Mouse (Mus musculus): Measurements from ENCODE around the gene Aldh3a2.
"Not testable (repeated sequence)": the region's sequence is repeated elsewhere in the genome, so short reads cannot be mapped to it uniquely, and the experiment has no call there.

Gene Aldh3a2

GRCm38 (mm10) chr11:61175778-61176177, 91.5 kb downstream of the Aldh3a2 start:
- in situ Hi-C loops (cut with MboI, MseI), result no loop called here

- in situ Hi-C loops (cut with MboI, MseI), result no loop called here
Observed at GRCm38 (mm10) chr11:61174821-61175658, 92.2 kb downstream of the Aldh3a2 start, which contains the start of gene Usp22. Gene Usp22 (minus strand): TSS chr11:61175055.

- in situ Hi-C loops (cut with MboI, MseI), result no loop called here
Observed at GRCm38 (mm10) chr11:61174291-61174820, 92.9 kb downstream of the Aldh3a2 start.

- in situ Hi-C loops (cut with MboI, MseI), result not testable (repeated sequence)
Observed at GRCm38 (mm10) chr11:61173477-61173876, 93.8 kb downstream of the Aldh3a2 start.

All from regulatory T cell (primary cell).